Mouse (Mus musculus): ENCODE measurements around the gene Thsd7b.
"Not testable (repeated sequence)": the region's sequence is repeated elsewhere in the genome, so short reads cannot be mapped to it uniquely, and the experiment has no call there.

Thsd7b gene

GRCm38 (mm10) chr1:130099227-130099626 is 826.1 kb downstream of the Thsd7b start:
- no peak for DNase-seq (ENCODE audit: low spot score in 2 of 2)

- DNase-seq (ENCODE audit: low spot score in 2 of 2), result no peak
Observed at GRCm38 (mm10) chr1:130112580-130113314, 839.6 kb downstream of the Thsd7b start.

- DNase-seq (ENCODE audit: low spot score in 2 of 2), result no peak
Observed at GRCm38 (mm10) chr1:130113549-130113948, 840.4 kb downstream of the Thsd7b start.

GRCm38 (mm10) chr1:130130901-130131300 is 857.8 kb downstream of the Thsd7b start:
- DNase-seq (ENCODE audit: low spot score in 2 of 2), result no peak

- no peak for DNase-seq (ENCODE audit: low spot score in 2 of 2)
Observed at GRCm38 (mm10) chr1:130166187-130166586, 893.1 kb downstream of the Thsd7b start.

GRCm38 (mm10) chr1:130167260-130167659 is 894.2 kb downstream of the Thsd7b start:
- no peak for DNase-seq (ENCODE audit: low spot score in 2 of 2)

- DNase-seq (ENCODE audit: low spot score in 2 of 2), result no peak
Observed at GRCm38 (mm10) chr1:130169875-130170274, 896.8 kb downstream of the Thsd7b start.

GRCm38 (mm10) chr1:130170290-130170689 is 897.2 kb downstream of the Thsd7b start:
- no peak for DNase-seq (ENCODE audit: low spot score in 2 of 2)

- not testable (repeated sequence) for DNase-seq (ENCODE audit: low spot score in 2 of 2)
Observed at GRCm38 (mm10) chr1:130186836-130187235, 913.7 kb downstream of the Thsd7b start.

GRCm38 (mm10) chr1:130192190-130193028 is 919.3 kb downstream of the Thsd7b start:
- no peak for DNase-seq (ENCODE audit: low spot score in 2 of 2)

- DNase-seq (ENCODE audit: low spot score in 2 of 2), result no peak
Observed at GRCm38 (mm10) chr1:130217404-130217803, 944.3 kb downstream of the Thsd7b start.

GRCm38 (mm10) chr1:130222904-130223303 is 949.8 kb downstream of the Thsd7b start:
- DNase-seq (ENCODE audit: low spot score in 2 of 2), result no peak

GRCm38 (mm10) chr1:130245563-130245962 is 972.5 kb downstream of the Thsd7b start:
- DNase-seq (ENCODE audit: low spot score in 2 of 2), result no peak

- DNase-seq (ENCODE audit: low spot score in 2 of 2), result not testable (repeated sequence)
Observed at GRCm38 (mm10) chr1:130246264-130246663, 973.2 kb downstream of the Thsd7b start.

GRCm38 (mm10) chr1:130246930-130247329 is 973.8 kb downstream of the Thsd7b start:
- not testable (repeated sequence) for DNase-seq (ENCODE audit: low spot score in 2 of 2)

- no peak for DNase-seq (ENCODE audit: low spot score in 2 of 2)
Observed at GRCm38 (mm10) chr1:130262046-130262445, 988.9 kb downstream of the Thsd7b start.

Measured in natural killer cell, adult 2 months (primary cell).